Mouse (Mus musculus) bone marrow macrophage, adult 2 months (primary cell): ENCODE results near the gene Sirt6.

Experiments
- CTCF ChIP-seq: IDR thresholded peaks from 2 replicates; pipeline ENCODE4 v1.5.1; 2012; ENCODE audit warnings: low read depth, mild to moderate bottlenecking, low read length, moderate library complexity
- POLR2A ChIP-seq: IDR thresholded peaks from 2 replicates; pipeline ENCODE4 v1.6.1; 2012; ENCODE audit warnings: mild to moderate bottlenecking, low read depth, low read length, borderline replicate concordance

DNA sequence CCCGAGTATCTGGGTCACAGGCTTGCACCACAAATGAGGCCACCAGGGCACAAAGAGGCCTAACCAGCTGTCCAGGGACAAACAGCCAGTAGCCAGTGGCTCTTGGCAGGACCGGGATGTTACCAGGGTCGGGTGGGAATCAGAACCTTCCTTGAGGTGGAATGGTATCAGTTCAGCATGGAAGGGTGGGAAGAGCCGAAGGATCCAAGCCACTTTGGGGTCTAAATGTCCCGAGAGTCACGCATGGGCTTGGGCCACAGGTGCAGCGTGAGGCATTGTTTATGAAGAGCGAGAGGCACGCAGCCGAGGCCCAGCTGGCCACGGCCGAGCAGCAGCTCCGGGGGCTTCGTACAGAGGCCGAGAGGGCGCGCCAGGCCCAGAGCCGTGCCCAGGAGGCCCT is 17.1 kb upstream of the Sirt6 start:
- no peak for TF ChIP-seq POLR2A
- TF ChIP-seq CTCF, result no peak
